Mouse (Mus musculus): ENCODE data around the gene Abhd17a.

DNA sequence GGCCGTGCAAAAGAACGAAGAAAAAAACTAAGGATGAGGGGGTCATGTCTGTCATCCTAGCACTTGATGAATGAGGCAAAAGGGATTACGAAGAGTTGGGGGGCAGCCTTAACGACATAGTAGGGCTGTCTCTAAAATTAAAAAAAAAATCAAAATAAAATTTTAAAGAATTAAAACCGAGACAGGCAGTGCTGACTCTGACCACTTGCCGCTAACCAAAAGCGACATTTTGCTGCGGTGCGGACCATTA lies 31.5 kb upstream of the Abhd17a start:
- TF ChIP-seq CTCF (IDR thresholded peaks at IDR 0.05; ENCODE audit: extremely low read depth, insufficient read depth, insufficient read length, insufficient replicate concordance) (no peak), POLR2A (IDR thresholded peaks at IDR 0.05; ENCODE audit: low read depth, low read length) (no peak)
